Mouse (Mus musculus) myocyte (in vitro differentiated cells): Measurements from ENCODE around the gene Ahcyl2. TPM values are rescaled to one million over a fixed set of nuclear protein-coding genes. Genes with fewer than 3 reads are reported as not detected.

Experiments used
- H3K27me3 ChIP-seq: one replicate; pipeline ENCODE4 v1.6.1; 2011; ENCODE audit not compliant: control insufficient read depth, insufficient read depth, insufficient read length
- H3K36me3 ChIP-seq: one replicate; pipeline ENCODE4 v1.6.1; 2011; ENCODE audit not compliant: control insufficient read depth, insufficient read depth
- H3K4me2 ChIP-seq: one replicate; pipeline ENCODE4 v1.6.1; 2011; ENCODE audit warnings: low read depth, control low read depth
- H3K4me3 ChIP-seq: one replicate; pipeline ENCODE4 v1.5.1; 2011; ENCODE audit warnings: mild to moderate bottlenecking, control low read depth, moderate library complexity
- H3K79me2 ChIP-seq: one replicate; pipeline ENCODE4 v1.6.1; 2011; ENCODE audit not compliant: control insufficient read depth, insufficient read depth
- H3ac ChIP-seq: one replicate; pipeline ENCODE4 v1.6.1; 2011; ENCODE audit not compliant: control insufficient read depth, insufficient read length
- CEBPB ChIP-seq: IDR thresholded peaks from 2 replicates; pipeline ENCODE4 v1.6.1; 2011; ENCODE audit warnings: mild to moderate bottlenecking, moderate library complexity; ENCODE audit not compliant: poor library complexity, insufficient read depth, severe bottlenecking
- E2F4 ChIP-seq: IDR thresholded peaks from one replicate; pipeline ENCODE4 v1.6.1; 2011; ENCODE audit warnings: mild to moderate bottlenecking, control low read depth, moderate library complexity; ENCODE audit not compliant: insufficient read depth
- MAX ChIP-seq: IDR thresholded peaks from one replicate; pipeline ENCODE4 v1.6.1; 2011; ENCODE audit warnings: low read depth, mild to moderate bottlenecking, control low read depth
- MYOD1 ChIP-seq, 3 experiments: IDR thresholded peaks; one replicate each; pipeline ENCODE4 v1.6.1; 2011; ENCODE audit warnings: control low read depth in 2 of 3, low read depth in 2 of 3, mild to moderate bottlenecking in 2 of 3, moderate library complexity in 1 of 3; ENCODE audit not compliant: insufficient read length in 2 of 3, control insufficient read depth in 1 of 3
- MYOG ChIP-seq, 3 experiments: IDR thresholded peaks; one replicate each; pipeline ENCODE4 v1.6.1; 2011; ENCODE audit warnings: control low read depth in 2 of 3, low read depth in 2 of 3, mild to moderate bottlenecking in 2 of 3; ENCODE audit not compliant: insufficient read length in 2 of 3, control insufficient read depth in 1 of 3, insufficient read depth in 1 of 3
- POLR2A ChIP-seq: IDR thresholded peaks from one replicate; pipeline ENCODE4 v1.6.1; 2011; ENCODE audit warnings: low read depth, mild to moderate bottlenecking, control low read depth, moderate library complexity; ENCODE audit not compliant: insufficient read length
- POLR2AphosphoS2 ChIP-seq: IDR thresholded peaks from one replicate; pipeline ENCODE4 v1.6.1; 2011; ENCODE audit warnings: low read depth, control low read depth; ENCODE audit not compliant: insufficient read length
- REST ChIP-seq: IDR thresholded peaks from one replicate; pipeline ENCODE4 v1.6.1; 2011; ENCODE audit warnings: mild to moderate bottlenecking, control low read depth, moderate library complexity; ENCODE audit not compliant: insufficient read depth, insufficient read length
- SRF ChIP-seq: IDR thresholded peaks from one replicate; pipeline ENCODE4 v1.6.1; 2011; ENCODE audit warnings: low read depth; ENCODE audit not compliant: control insufficient read depth, insufficient read length
- TCF12 ChIP-seq: IDR thresholded peaks from one replicate; pipeline ENCODE4 v1.6.1; 2011; ENCODE audit warnings: mild to moderate bottlenecking, control low read depth; ENCODE audit not compliant: poor library complexity, insufficient read depth, severe bottlenecking
- TCF3 ChIP-seq: IDR thresholded peaks from one replicate; pipeline ENCODE4 v1.6.1; 2011; ENCODE audit warnings: low read depth, control low read depth; ENCODE audit not compliant: insufficient read length
- USF1 ChIP-seq: IDR thresholded peaks from one replicate; pipeline ENCODE4 v1.6.1; 2011; ENCODE audit warnings: low read depth, mild to moderate bottlenecking, control low read depth, moderate library complexity
- polyA plus RNA-seq: library from polyadenylated mRNA; unstranded; fragments of >200 nt; fragmentation: generic; extraction: Trizol; gene quantifications from one replicate; pipeline ENCODE4 v1.2.1, GENCODE M21; 2012; ENCODE audit warnings: missing spikeins

The Ahcyl2 gene
- polyA plus RNA-seq, 1 experiment, result 10.1 TPM

GRCm38 (mm10) chr6:29880796-29881195 is 113.0 kb downstream of the Ahcyl2 start:
- no peak overlapping the region for H3K4me3 ChIP-seq
- TF ChIP-seq POLR2A (no peak), MYOG (IDR thresholded peaks at IDR 0.05; ENCODE audit: control insufficient read depth in 1 of 3, insufficient read depth in 1 of 3, insufficient read length in 2 of 3, low read depth in 2 of 3) (no peak), USF1 (no peak), POLR2AphosphoS2 (no peak), TCF12 (no peak), SRF (no peak), REST (no peak), TCF3 (no peak), E2F4 (no peak), CEBPB (no peak), MYOD1 (IDR thresholded peaks at IDR 0.05; ENCODE audit: control insufficient read depth in 1 of 3, insufficient read length in 2 of 3, low read depth in 2 of 3) (no peak), MAX (no peak)
- no peaks in the 10 kb centered on the region for H3K36me3 ChIP-seq
- H3K27me3 ChIP-seq, result no peaks in the 10 kb centered on the region
- H3K4me2 ChIP-seq, result no peak overlapping the region
- H3K79me2 ChIP-seq, result no peaks in the 10 kb centered on the region
- H3ac ChIP-seq, result no peak overlapping the region

- no peak overlapping the region for H3ac ChIP-seq
- no peak overlapping the region for H3K4me2 ChIP-seq
- H3K79me2 ChIP-seq, result no peaks in the 10 kb centered on the region
- TF ChIP-seq MYOD1 (IDR thresholded peaks at IDR 0.05; ENCODE audit: control insufficient read depth in 1 of 3, insufficient read length in 2 of 3, low read depth in 2 of 3) (no peak), POLR2AphosphoS2 (no peak), REST (no peak), TCF12 (no peak)
- no peaks in the 10 kb centered on the region for H3K36me3 ChIP-seq
- H3K4me3 ChIP-seq, result no peak overlapping the region
- H3K27me3 ChIP-seq, result no peaks in the 10 kb centered on the region
These were observed 114.1 kb downstream of the Ahcyl2 start for GRCm38 (mm10) chr6:29881936-29882335.

DNA sequence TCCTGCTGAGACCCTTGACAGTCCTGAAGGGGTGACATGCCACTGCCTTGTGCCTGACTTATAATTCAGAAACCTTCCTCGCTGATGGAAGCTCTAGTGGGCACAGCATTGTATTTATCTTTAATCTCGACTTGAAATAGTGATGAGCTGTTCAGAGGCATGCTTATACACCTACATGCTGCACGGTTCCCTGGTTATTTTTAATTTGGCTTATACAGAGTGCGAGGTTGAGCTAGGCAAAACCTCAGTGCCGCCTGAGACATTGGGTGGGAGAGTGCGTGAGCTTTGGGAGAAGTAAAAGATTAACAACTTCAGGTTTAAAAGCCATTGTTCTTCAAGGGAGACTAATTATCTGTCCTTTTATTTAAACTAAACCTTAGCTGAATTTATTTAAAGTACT is 115.1 kb downstream of the Ahcyl2 start:
- H3K36me3 ChIP-seq, result no peaks in the 10 kb centered on the region
- TF ChIP-seq TCF3 (no peak), POLR2A (no peak), MYOD1 (IDR thresholded peaks at IDR 0.05; ENCODE audit: control insufficient read depth in 1 of 3, insufficient read length in 2 of 3, low read depth in 2 of 3) (no peak), REST (no peak), TCF12 (no peak), POLR2AphosphoS2 (no peak), MYOG (IDR thresholded peaks at IDR 0.05; ENCODE audit: control insufficient read depth in 1 of 3, insufficient read depth in 1 of 3, insufficient read length in 2 of 3, low read depth in 2 of 3) (no peak), SRF (no peak), USF1 (no peak), MAX (no peak), CEBPB (no peak), E2F4 (no peak)
- no peaks in the 10 kb centered on the region for H3K27me3 ChIP-seq
- no peaks in the 10 kb centered on the region for H3K79me2 ChIP-seq
- H3K4me3 ChIP-seq, result no peak overlapping the region
- no peak overlapping the region for H3ac ChIP-seq
- H3K4me2 ChIP-seq, result no peak overlapping the region

DNA sequence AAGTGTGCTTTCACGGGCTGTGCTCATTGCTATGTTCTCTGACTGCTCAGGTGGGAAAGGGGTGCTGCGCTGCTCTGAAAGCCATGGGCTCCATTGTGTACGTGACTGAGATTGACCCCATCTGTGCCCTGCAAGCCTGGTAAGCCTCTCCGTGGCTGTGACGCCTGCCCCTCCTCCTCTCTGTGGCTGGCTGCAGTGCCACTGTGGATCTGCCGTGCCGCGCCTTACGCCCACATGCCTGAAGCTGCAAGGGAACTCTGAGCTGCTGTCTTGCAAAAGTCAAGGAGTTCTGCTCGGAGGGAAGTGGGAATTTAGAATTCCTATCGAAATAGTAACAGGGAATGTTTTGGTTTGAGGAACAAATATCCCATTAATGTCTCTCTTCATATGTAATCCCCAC is 123.3 kb downstream of the Ahcyl2 start:
- no peak overlapping the region for H3K4me3 ChIP-seq
- no peaks in the 10 kb centered on the region for H3K27me3 ChIP-seq
- H3ac ChIP-seq, result no peak overlapping the region
- H3K36me3 ChIP-seq, result no peaks in the 10 kb centered on the region
- peak overlapping the region; percentile 12 for H3K4me2 ChIP-seq
- no peak for TF ChIP-seq E2F4
- TF ChIP-seq MYOG (IDR thresholded peaks at IDR 0.05; ENCODE audit: control insufficient read depth in 1 of 3, insufficient read depth in 1 of 3, insufficient read length in 2 of 3, low read depth in 2 of 3), result peak in 2 of 3 experiments; percentile 13 to 25
- peak in 1 of 3 experiments; percentile 53 for TF ChIP-seq MYOD1 (IDR thresholded peaks at IDR 0.05; ENCODE audit: control insufficient read depth in 1 of 3, insufficient read length in 2 of 3, low read depth in 2 of 3)
- no peaks in the 10 kb centered on the region for H3K79me2 ChIP-seq

DNA sequence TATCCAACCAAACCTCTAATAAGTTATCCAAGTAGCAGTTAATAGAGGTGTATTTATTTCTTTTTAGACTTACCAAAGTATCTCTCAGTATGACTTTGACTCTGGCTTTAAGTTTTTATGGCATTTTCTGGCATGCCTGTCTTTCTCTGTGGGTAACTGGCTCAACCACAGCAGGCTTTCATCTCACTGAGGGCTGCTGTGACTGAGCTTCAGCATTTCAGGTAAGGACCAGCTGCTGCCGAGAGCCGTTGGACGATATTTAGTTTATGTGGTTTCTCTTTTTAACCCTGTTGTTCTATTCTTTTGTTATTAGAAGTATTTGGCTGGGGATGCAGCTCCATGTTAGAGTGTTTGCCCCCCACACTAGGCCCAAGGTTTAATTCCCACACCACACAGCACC is 129.2 kb downstream of the Ahcyl2 start:
- TF ChIP-seq SRF (no peak), CEBPB (no peak), POLR2A (no peak), TCF3 (no peak), MYOG (IDR thresholded peaks at IDR 0.05; ENCODE audit: control insufficient read depth in 1 of 3, insufficient read depth in 1 of 3, insufficient read length in 2 of 3, low read depth in 2 of 3) (no peak), E2F4 (no peak), REST (no peak), MAX (no peak), MYOD1 (IDR thresholded peaks at IDR 0.05; ENCODE audit: control insufficient read depth in 1 of 3, insufficient read length in 2 of 3, low read depth in 2 of 3) (no peak), TCF12 (no peak), USF1 (no peak), POLR2AphosphoS2 (no peak)
- H3K4me3 ChIP-seq, result no peak overlapping the region
- no peak overlapping the region for H3ac ChIP-seq
- no peaks in the 10 kb centered on the region for H3K79me2 ChIP-seq
- H3K36me3 ChIP-seq, result no peaks in the 10 kb centered on the region
- no peak overlapping the region for H3K4me2 ChIP-seq
- H3K27me3 ChIP-seq, result no peaks in the 10 kb centered on the region
